Mouse (Mus musculus): ENCODE measurements around the gene Clmp. TPM values are rescaled to one million over a fixed set of nuclear protein-coding genes. Genes with fewer than 3 reads are reported as not detected.

The Clmp gene
- 43.6 and 45.8 TPM in 2 replicates for polyA plus RNA-seq (2015; fragmentation: Nextera tagmentation; extraction: Ambion mirVana)

- Histone ChIP-seq H3K36me3 (no peaks in the 10 kb centered on the region), H3K4me3 (replicated peaks) (peak within 1 kb of the TSS; percentile 81), H3K27ac (peak within 1 kb of the TSS; percentile 94), H3K4me1 (replicated peaks) (peaks cover 37% of the 10 kb centered on the region), H3K27me3 (peaks cover 10% of the 10 kb centered on the region; the same call in 1 of the 2 replicates), H3K9ac (replicated peaks) (peak within 1 kb of the TSS; percentile 94), H3K4me2 (replicated peaks) (peak within 1 kb of the TSS; percentile 86), H3K9me3 (no peaks in the 10 kb centered on the region)
- 0% methylated on average over 48 of the region's 53 CpGs for WGBS
- ATAC-seq = peak; percentile 80
Measured at GRCm38 (mm10) chr9:40685801-40686420, at the start of gene Clmp. TSS of gene Clmp (plus strand) at chr9:40685962.

- Histone ChIP-seq H3K36me3 (no peaks in the 10 kb centered on the region), H3K4me2 (replicated peaks) (no peak overlapping the region), H3K9ac (replicated peaks) (no peak overlapping the region), H3K27ac (no peak overlapping the region), H3K4me3 (replicated peaks) (no peak overlapping the region), H3K9me3 (no peaks in the 10 kb centered on the region), H3K4me1 (replicated peaks) (peaks cover 21% of the 10 kb centered on the region), H3K27me3 (no peaks in the 10 kb centered on the region)
- WGBS = 19% methylated on average over 2 of the region's 2 CpGs
- no peak for ATAC-seq
Measured at GRCm38 (mm10) chr9:40636054-40636453, 49.7 kb upstream of the Clmp start.

GRCm38 (mm10) chr9:40637705-40638393 is 47.9 kb upstream of the Clmp start:
- 24% methylated on average over 8 of the region's 8 CpGs for WGBS

GRCm38 (mm10) chr9:40638394-40639049 is 47.2 kb upstream of the Clmp start:
- ATAC-seq = peak; percentile 95
- Histone ChIP-seq H3K4me2 (replicated peaks) (peak overlapping the region; percentile 57), H3K27me3 (no peaks in the 10 kb centered on the region)

More at GRCm38 (mm10) chr9:40637705-40638393, 47.9 kb upstream of the Clmp start:
- ATAC-seq = peak; percentile 35; the same call in 1 of the 2 replicates
- Histone ChIP-seq H3K27me3 (no peaks in the 10 kb centered on the region), H3K27ac (peak overlapping the region; percentile 91), H3K4me1 (replicated peaks) (peaks cover 36% of the 10 kb centered on the region), H3K9ac (replicated peaks) (peak overlapping the region; percentile 51; the same call in 1 of the 2 replicates), H3K36me3 (no peaks in the 10 kb centered on the region), H3K9me3 (no peaks in the 10 kb centered on the region), H3K4me2 (replicated peaks) (peak overlapping the region; percentile 57), H3K4me3 (replicated peaks) (peak overlapping the region; percentile 37)

GRCm38 (mm10) chr9:40639536-40640187 is 46.1 kb upstream of the Clmp start:
- Histone ChIP-seq H3K27me3 (no peaks in the 10 kb centered on the region), H3K4me2 (replicated peaks) (no peak overlapping the region), H3K36me3 (no peaks in the 10 kb centered on the region), H3K4me3 (replicated peaks) (no peak overlapping the region), H3K4me1 (replicated peaks) (peaks cover 38% of the 10 kb centered on the region), H3K9ac (replicated peaks) (no peak overlapping the region), H3K9me3 (no peaks in the 10 kb centered on the region), H3K27ac (peak overlapping the region; percentile 91)
- 86% methylated on average over 10 of the region's 10 CpGs for WGBS
- ATAC-seq = no peak

More at GRCm38 (mm10) chr9:40638394-40639049, 47.2 kb upstream of the Clmp start:
- H3K4me1 ChIP-seq (replicated peaks) = peaks cover 38% of the 10 kb centered on the region
- H3K9ac ChIP-seq (replicated peaks) = peak overlapping the region; percentile 51; the same call in 1 of the 2 replicates
- no peaks in the 10 kb centered on the region for H3K9me3 ChIP-seq
- WGBS = 2% methylated on average over 14 of the region's 14 CpGs
- peak overlapping the region; percentile 37 for H3K4me3 ChIP-seq (replicated peaks)
- H3K36me3 ChIP-seq = no peaks in the 10 kb centered on the region
- H3K27ac ChIP-seq = peak overlapping the region; percentile 91

GRCm38 (mm10) chr9:40641318-40641717 is 44.4 kb upstream of the Clmp start:
- Histone ChIP-seq H3K4me2 (replicated peaks) (no peak overlapping the region), H3K27me3 (0 out of 2 replicates have a peak, but pooled peaks cover 2% of the 10 kb centered on the region), H3K36me3 (no peaks in the 10 kb centered on the region), H3K9me3 (no peaks in the 10 kb centered on the region), H3K4me1 (replicated peaks) (peaks cover 38% of the 10 kb centered on the region), H3K27ac (no peak overlapping the region), H3K9ac (replicated peaks) (no peak overlapping the region), H3K4me3 (replicated peaks) (no peak overlapping the region)
- 85% methylated on average over 2 of the region's 2 CpGs for WGBS
- ATAC-seq = no peak

- 0 out of 2 replicates have a peak, but pooled peaks cover 2% of the 10 kb centered on the region for H3K27me3 ChIP-seq
- peak overlapping the region; percentile 85 for H3K27ac ChIP-seq
- H3K4me3 ChIP-seq (replicated peaks) = no peak overlapping the region
- ATAC-seq = no peak
- peaks cover 30% of the 10 kb centered on the region for H3K4me1 ChIP-seq (replicated peaks)
- no peak overlapping the region for H3K4me2 ChIP-seq (replicated peaks)
- peak overlapping the region; percentile 28; the same call in 1 of the 2 replicates for H3K9ac ChIP-seq (replicated peaks)
- no peaks in the 10 kb centered on the region for H3K9me3 ChIP-seq
- 9% methylated on average over 16 of the region's 16 CpGs for WGBS
- H3K36me3 ChIP-seq = no peaks in the 10 kb centered on the region
Measured at GRCm38 (mm10) chr9:40642470-40643220, 43.1 kb upstream of the Clmp start.

- no peaks in the 10 kb centered on the region for H3K36me3 ChIP-seq
- no peak overlapping the region for H3K4me3 ChIP-seq (replicated peaks)
- no peaks in the 10 kb centered on the region for H3K4me1 ChIP-seq (replicated peaks)
- no peak for ATAC-seq
- H3K27ac ChIP-seq = no peak overlapping the region
- H3K9me3 ChIP-seq = no peaks in the 10 kb centered on the region
- H3K4me2 ChIP-seq (replicated peaks) = no peak overlapping the region
- 0 out of 2 replicates have a peak, but pooled peaks cover 2% of the 10 kb centered on the region for H3K27me3 ChIP-seq
- WGBS = 94% methylated on average over 3 of the region's 3 CpGs
- no peak overlapping the region for H3K9ac ChIP-seq (replicated peaks)
Measured at GRCm38 (mm10) chr9:40649444-40649843, 36.3 kb upstream of the Clmp start.

GRCm38 (mm10) chr9:40649983-40650382 is 35.8 kb upstream of the Clmp start:
- no peaks in the 10 kb centered on the region for H3K9me3 ChIP-seq
- WGBS = 77% methylated on average over 6 of the region's 6 CpGs
- H3K9ac ChIP-seq (replicated peaks) = no peak overlapping the region
- no peaks in the 10 kb centered on the region for H3K4me1 ChIP-seq (replicated peaks)
- H3K4me2 ChIP-seq (replicated peaks) = no peak overlapping the region
- 0 out of 2 replicates have a peak, but pooled peaks cover 2% of the 10 kb centered on the region for H3K27me3 ChIP-seq
- ATAC-seq = no peak
- no peak overlapping the region for H3K27ac ChIP-seq
- H3K4me3 ChIP-seq (replicated peaks) = no peak overlapping the region
- no peaks in the 10 kb centered on the region for H3K36me3 ChIP-seq

- H3K36me3 ChIP-seq = no peaks in the 10 kb centered on the region
- no peak overlapping the region for H3K27ac ChIP-seq
- no peak for ATAC-seq
- no peaks in the 10 kb centered on the region for H3K9me3 ChIP-seq
- no peak overlapping the region for H3K4me2 ChIP-seq (replicated peaks)
- no peak overlapping the region for H3K4me3 ChIP-seq (replicated peaks)
- WGBS = 86% methylated on average over 4 of the region's 4 CpGs
- H3K9ac ChIP-seq (replicated peaks) = no peak overlapping the region
- no peaks in the 10 kb centered on the region for H3K27me3 ChIP-seq
- H3K4me1 ChIP-seq (replicated peaks) = no peaks in the 10 kb centered on the region
Measured at GRCm38 (mm10) chr9:40651239-40651859, 34.4 kb upstream of the Clmp start.

- no peak for ATAC-seq
- 46% methylated on average over 9 of the region's 9 CpGs for WGBS
- H3K36me3 ChIP-seq = no peaks in the 10 kb centered on the region
- H3K27ac ChIP-seq = no peak overlapping the region
- no peaks in the 10 kb centered on the region for H3K27me3 ChIP-seq
- no peaks in the 10 kb centered on the region for H3K4me1 ChIP-seq (replicated peaks)
- no peak overlapping the region for H3K4me2 ChIP-seq (replicated peaks)
- no peaks in the 10 kb centered on the region for H3K9me3 ChIP-seq
- H3K4me3 ChIP-seq (replicated peaks) = no peak overlapping the region
- no peak overlapping the region for H3K9ac ChIP-seq (replicated peaks)
Measured at GRCm38 (mm10) chr9:40652757-40653156, 33.0 kb upstream of the Clmp start.

All from midbrain, embryonic 13.5 days (tissue).